Mouse (Mus musculus) ZHBTc4 (cell line): ENCODE data around the gene Nek8.

ENCODE experiments used
- DNase-seq: peaks from one replicate; pipeline ENCODE4 v3.0.0-alpha.2; 2011; ENCODE audit warnings: low read depth, low spot score

The Nek8 gene

GRCm38 (mm10) chr11:78183884-78184514 lies 7.5 kb upstream of the Nek8 start:
- no peak for DNase-seq

- peak; percentile 96 for DNase-seq
Observed at GRCm38 (mm10) chr11:78182961-78183844, 6.7 kb upstream of the Nek8 start, which contains the start of gene Rpl23a. Rpl23a (minus strand) TSS chr11:78183584.

GRCm38 (mm10) chr11:78182450-78182849 lies 6.0 kb upstream of the Nek8 start:
- DNase-seq = peak; percentile 26

- no peak for DNase-seq
Observed at GRCm38 (mm10) chr11:78181830-78182357, 5.4 kb upstream of the Nek8 start.

GRCm38 (mm10) chr11:78180081-78180761 lies 3.7 kb upstream of the Nek8 start:
- DNase-seq = peak; percentile 30

- DNase-seq = peak; percentile 54
Observed at GRCm38 (mm10) chr11:78179438-78179999, 3.0 kb upstream of the Nek8 start.

GRCm38 (mm10) chr11:78178859-78179437 lies 2.5 kb upstream of the Nek8 start:
- DNase-seq = peak; percentile 88

GRCm38 (mm10) chr11:78177903-78178858 lies 1.7 kb upstream of the Nek8 start:
- DNase-seq = peak; percentile 98

- peak; percentile 71 for DNase-seq
Observed at GRCm38 (mm10) chr11:78177437-78177836, 962 bp upstream of the Nek8 start.

- no peak for DNase-seq
Observed at GRCm38 (mm10) chr11:78176905-78177331, 443 bp upstream of the Nek8 start.

- no peak for DNase-seq
Observed at GRCm38 (mm10) chr11:78175771-78176401, 589 bp downstream of the Nek8 start.

GRCm38 (mm10) chr11:78174506-78174905 lies 2.0 kb downstream of the Nek8 start:
- DNase-seq = peak; percentile 40

- DNase-seq = peak; percentile 32
Observed at GRCm38 (mm10) chr11:78172748-78173383, 3.6 kb downstream of the Nek8 start.

- DNase-seq = peak; percentile 66
Observed at GRCm38 (mm10) chr11:78172034-78172747, 4.3 kb downstream of the Nek8 start.

- peak; percentile 74 for DNase-seq
Observed at GRCm38 (mm10) chr11:78171328-78171727, 5.1 kb downstream of the Nek8 start.

GRCm38 (mm10) chr11:78170306-78170705 lies 6.2 kb downstream of the Nek8 start:
- DNase-seq = no peak

- DNase-seq = peak; percentile 72
Observed at GRCm38 (mm10) chr11:78168541-78169468, 7.7 kb downstream of the Nek8 start.
